Mouse (Mus musculus) liver, adult 2 months (tissue): Measurements from ENCODE around the gene Uncx.

ENCODE experiments used
- CTCF ChIP-seq: fragments of 200-500 bp; IDR thresholded peaks from 2 replicates; pipeline ENCODE4 v1.5.1; 2011; ENCODE audit warnings: low read depth, low read length, control low read depth
- POLR2A ChIP-seq: fragments of 200-500 bp; IDR thresholded peaks from 2 replicates; pipeline ENCODE4 v1.6.1; 2011; ENCODE audit warnings: low read length, control low read depth; ENCODE audit not compliant: insufficient read depth; ENCODE audit errors: extremely low read depth

DNA sequence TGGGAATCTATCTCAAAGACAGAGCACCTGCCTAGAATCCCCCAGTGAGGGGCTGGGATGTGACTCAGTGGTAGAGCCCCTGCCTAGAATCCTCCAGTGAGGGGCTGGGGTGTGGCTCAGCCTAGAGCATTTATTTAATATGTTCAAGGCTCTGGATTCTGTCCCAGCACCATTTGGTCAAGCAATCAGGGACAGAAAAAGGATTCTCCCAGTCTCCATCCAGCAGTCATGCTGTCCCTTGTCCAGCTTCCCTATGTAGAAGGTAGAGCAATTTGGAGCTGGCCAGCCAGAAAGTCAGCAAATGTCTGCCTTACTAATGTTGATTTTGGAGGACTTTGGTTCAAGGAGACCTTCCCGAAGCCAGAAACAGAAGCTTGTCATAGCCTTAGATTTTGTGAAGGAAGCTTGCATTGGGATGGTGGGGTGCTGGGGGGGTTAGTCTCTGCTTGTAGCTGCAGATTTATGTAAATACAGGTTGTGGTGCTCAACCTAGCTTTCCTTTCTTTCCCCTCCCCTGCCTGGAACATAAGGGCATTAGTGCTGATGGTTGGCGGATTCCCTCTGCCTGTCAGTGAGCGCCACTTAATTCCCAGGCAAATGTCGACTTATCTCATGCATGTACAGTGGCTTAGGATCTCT lies 18.2 kb downstream of the Uncx start:
- no peak for TF ChIP-seq CTCF
- no peak for TF ChIP-seq POLR2A
